Mouse (Mus musculus) liver, adult 2 months (tissue): Measurements from ENCODE around the gene Prdm16.

ENCODE experiments used
- CTCF ChIP-seq: fragments of 200-500 bp; IDR thresholded peaks from 2 replicates; pipeline ENCODE4 v1.5.1; 2011; ENCODE audit warnings: low read depth, low read length, control low read depth
- POLR2A ChIP-seq: fragments of 200-500 bp; IDR thresholded peaks from 2 replicates; pipeline ENCODE4 v1.6.1; 2011; ENCODE audit warnings: low read length, control low read depth; ENCODE audit not compliant: insufficient read depth; ENCODE audit errors: extremely low read depth

- TF ChIP-seq CTCF (no peak), POLR2A (no peak)
Measured at GRCm38 (mm10) chr4:154312935-154313621, 323.6 kb downstream of the Prdm16 start.
